Mouse (Mus musculus) spleen, adult 18-20 months (tissue): Measurements from ENCODE around the gene Abhd8.

ENCODE experiments used
- DNase-seq, 2 experiments: peaks; one replicate each; pipeline ENCODE4 v3.0.0; 2022; ENCODE audit warnings: mixed read lengths in 2 of 2

Abhd8 gene

DNA sequence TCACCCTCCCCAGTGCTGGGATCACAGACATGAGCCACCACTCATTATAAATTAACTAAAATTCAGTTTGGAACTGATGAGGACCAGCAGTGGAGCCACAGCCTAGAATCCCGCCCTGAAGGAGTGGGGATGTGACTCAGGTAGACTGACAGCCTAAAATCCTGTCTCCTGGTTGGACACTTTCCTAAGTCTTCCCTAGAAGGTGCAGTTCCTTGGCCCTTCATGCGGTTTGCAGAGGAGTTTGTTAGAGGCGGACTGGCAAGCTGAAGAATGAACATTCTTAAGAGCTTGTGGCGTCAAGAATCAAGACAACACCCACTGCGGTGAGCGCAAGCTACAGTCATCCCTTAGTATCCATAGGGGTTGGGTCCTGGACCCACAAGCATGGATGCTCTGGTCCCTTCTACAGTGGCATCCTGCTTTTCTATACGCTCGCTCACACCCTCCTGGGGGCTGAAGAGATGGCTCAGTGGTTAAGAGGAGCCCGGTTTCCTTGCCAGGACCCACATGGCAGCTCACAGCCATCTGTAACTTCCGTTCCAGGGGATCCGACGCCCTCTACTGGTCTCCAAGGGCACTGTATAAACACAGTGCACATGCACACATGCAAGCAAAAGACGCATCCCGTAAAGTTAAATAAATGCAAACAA, 13.9 kb upstream of the Abhd8 start:
- DNase-seq: no peak

DNA sequence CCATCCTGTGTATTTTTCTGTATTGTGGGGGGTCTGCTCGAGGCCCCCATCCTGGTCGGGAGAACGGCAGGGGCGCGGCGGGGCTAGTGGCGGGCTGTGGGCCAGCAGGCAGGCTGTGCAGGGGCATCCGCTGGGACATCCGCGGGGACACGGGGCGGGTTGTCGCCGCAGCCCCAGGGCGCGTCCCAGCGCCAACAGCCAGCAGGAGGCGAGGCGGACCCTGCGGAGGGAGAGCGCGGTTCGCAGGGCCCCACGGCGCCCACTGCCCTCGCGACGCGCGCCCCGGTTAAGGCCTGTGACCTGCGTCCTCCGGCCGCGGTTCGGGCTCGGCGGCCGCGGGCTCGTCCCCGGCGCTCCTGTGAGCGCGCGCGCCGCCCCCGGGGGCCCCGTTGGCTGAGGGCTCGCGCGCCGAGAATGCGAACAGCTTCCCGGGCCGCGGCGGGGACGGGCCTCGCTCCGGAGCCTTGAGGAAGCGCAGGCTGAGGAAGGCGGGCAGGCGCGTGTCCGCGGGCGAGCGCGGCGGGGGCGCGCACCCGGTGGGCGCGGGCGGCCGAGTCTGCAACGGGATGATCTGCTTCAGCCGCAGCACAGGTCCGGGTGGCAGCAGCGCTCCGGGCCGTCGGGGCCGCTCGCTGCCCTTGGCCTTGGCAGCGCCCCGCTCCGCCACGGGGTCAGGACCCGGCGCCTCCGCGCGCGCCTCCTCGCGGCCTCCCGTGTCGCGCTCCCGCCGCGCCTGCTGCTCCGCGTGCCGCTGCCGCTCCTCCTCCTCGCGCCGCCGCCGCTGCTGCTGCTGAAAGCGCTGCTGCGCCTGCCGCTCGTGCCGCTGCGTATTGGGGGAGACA, 12.9 kb upstream of the Abhd8 start:
- DNase-seq: peak; percentile 65 to 79

DNA sequence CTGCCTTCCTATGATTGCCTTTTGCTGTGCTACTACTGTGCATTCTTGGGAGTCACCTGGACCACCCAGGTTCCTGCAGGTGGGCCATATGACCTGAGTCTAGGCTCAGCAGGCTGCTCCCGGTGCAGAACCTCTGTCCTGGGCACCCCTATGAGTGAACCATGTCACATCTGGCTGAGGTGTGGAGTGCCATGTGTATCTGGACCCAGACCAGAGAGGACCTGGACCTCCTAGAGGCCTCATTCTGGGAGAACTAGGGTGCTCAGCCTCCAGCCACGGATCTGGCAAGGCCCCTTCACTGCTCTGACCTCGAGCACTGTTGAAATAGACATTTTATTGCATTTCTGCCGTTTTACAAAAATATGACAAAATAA, 12.2 kb upstream of the Abhd8 start:
- DNase-seq: no peak

DNA sequence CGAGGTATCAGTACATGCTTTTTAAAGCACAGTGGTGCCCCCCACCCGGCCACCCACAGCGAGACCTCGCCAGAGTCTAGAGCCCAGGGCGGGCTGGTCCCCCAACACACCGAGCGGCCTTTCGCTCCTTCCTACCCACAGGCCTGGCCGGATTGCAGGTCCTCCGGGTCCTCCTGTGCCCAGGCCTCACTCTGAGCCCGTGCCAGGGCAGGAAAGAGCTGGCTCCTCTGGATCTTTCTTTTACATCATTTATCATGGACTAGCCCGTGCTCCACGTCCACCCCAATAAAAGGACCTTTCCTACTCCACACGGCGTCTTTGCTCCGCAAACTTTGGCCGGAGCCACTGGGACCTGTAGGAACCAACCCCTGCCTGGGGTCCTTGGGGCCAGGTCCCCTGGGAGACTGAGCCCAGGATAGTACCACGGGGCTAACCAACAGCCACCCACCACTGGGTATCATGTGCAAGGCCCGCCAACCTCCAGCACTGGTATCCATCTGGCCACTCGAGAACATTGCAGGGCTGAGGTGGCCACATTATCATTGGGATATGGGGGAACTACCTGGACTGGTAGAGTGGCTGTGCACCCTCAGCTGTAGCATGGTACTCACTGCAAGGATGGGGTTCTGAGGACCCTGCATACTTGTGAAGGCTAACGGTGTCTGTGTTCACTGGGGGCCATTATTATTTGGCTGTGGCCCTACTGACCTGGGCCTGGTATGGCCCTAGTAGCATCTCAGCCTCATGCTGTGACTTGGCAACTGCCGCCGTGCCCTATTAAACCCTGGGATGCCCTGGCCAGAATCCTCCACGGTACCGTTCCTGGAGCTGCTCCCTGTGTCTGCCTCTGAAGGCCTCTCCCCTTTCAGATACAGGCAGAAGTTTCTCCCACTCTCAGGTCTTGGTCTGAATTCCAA, 11.6 kb upstream of the Abhd8 start:
- no peak for DNase-seq

DNA sequence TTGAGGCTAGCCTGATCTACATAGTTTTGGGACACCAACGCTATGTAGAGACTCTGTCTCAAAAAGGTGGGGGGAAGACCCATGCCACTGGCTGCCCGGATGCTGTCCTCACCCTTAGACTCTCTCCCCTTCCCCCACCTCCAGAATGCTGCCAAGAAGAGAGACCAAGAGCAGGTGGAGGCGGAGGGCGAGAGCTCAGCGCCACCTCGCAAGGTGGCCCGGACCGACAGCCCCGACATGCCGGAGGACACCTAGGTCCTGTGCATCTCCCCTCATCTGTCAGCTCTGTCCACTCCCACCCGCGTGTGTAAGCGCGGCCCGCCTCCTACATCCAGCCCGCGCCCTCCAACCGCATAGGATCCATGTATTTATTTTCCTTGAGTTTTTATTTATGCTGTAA, 10.9 kb upstream of the Abhd8 start:
- DNase-seq: no peak

DNA sequence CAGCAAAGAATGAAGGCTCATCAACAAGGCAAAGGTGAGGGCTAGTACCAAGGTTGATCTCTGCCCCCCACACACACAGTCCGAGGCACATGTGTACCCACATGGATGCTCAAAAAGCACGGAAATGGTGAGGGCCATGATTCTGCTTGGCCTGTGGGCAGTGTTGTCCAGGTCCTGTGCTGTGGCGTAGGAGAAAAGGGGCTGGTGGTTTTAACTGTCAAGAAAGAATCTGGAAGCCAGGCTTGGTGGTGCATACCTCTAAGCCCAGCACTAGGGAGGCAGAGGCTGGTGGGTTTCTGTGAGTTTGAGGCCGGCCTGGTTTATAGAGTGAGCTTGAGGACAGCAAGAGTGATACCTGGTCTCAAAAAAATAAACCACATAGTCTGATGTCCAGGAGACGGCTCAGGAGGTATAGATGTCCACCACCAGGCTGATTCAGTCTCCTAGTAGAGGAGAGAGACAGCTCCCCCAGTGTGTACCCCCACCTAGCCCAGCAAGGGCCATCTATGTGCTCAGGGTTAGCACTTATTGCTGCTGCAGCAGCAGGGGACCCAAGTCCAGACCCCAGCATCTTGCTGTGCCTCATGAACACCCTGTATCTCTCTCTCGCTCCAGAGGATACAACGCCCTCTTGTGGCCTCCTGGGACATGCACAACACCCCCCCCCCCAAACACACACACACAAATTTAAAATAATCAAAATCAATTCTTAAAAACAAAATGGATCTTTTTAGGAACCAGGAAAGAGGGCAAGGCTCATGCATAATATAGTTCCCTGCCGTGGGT, 9.3 kb upstream of the Abhd8 start:
- DNase-seq: no peak

DNA sequence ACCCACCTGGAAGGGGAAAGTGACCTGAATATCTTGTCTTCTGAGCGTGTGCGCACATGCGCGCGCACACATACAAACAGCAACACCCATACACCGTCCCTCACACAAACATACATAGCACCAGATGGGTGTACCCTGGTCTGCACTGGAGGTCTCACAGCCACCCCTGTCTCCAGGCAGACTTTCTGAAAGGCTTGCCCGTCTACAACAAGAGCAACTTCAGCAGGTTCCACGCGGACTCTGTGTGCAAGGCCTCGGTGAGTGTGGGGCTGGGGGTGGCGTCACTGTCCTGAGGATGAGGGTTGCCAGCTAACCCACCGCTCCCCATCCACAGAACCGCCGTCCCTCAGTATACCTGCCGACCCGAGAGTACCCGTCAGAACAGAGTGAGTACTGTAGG, 8.4 kb upstream of the Abhd8 start:
- DNase-seq: no peak

DNA sequence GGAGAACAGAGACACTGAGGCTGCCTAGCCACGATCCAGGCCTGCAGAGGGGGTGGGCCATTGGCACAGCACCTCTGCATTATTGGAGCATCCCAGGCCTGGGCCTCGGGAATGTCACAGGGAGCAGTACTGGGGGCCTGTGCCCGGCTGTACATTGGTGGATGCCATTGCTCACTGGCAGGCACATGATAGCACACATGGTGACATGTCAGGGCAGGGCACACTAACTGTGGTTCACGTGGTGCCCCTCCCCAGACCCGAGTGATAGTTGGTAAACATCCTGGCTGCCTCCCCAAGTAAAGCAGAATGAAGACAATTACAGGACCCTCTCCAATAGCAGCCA, 7.4 kb upstream of the Abhd8 start:
- no peak for DNase-seq

DNA sequence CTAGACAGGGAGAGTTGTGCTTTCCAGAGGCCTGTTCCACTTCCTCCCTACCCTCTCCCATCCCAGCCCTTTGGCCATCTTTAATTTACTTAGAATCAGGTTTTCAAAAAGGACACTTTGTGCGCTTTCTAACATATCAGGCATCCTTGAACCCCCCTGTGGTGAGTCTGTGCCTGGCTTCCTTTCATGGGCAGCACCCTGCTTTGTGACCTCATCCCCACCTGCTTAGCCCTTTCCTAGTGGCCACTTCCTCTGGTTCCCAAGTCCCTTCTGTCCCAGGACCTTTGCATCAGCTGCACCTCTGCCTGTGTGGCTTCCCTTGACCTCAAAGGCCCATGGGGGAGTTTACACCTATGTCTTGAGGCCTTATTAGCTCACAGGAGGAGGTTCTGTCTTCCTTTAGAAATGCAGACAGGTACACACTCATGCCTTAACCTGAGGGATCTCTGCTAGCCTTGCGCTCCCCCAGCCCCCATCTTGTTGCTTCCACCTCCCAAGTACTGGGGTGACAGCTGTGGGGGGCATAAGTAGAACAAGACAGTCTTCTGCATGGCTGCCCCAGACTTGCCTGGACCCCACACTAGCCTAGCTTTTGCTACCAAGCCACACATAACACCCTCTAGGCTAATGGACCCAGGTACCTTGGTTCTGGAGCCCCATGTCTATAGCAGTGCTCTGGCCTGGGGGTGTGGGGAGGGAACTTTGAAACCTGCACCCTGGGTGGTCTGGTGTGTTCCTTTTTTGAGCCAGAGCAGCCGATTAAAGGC, 6.9 kb upstream of the Abhd8 start:
- DNase-seq: no peak

DNA sequence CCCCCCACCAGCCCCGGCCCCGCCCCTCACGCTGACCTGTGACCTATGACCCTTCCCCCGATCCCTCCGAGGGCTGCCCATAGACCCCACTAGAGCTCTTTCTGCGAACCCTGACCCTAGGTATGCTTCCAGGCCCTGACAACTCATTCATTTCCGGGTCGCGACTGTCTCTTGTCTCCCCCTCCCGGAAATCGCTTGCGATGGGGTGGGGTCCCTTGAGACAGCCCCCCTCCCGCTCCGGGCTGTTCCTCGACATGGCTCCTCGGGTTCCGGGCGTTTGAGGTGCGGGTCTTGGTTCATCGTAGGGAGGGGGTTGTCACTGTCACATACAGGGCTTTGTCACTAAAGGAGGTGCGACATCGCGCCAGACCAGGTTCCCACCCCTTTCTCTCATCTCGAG, 6.0 kb upstream of the Abhd8 start:
- DNase-seq: peak; percentile 45

DNA sequence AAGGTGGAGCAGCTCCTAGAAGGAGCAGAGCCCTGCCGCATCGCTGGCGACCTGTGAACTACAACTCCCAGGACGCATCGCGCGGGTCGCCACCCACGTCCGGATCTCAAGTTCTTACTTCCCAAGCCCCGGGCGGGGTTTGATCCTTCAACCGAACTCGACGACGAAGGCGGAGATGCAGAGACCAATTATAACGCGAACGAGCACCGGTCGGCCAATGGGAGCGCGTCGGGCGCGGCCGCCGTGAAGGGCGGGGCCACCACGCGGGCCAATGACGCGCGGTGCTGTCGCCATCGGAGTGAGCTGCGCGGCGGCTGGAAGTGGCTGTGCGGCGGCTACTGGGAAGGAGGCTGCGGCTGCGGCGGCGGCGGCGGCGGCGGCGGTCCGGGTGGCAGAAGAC, 5.5 kb upstream of the Abhd8 start, which contains the start of gene Dda1:
Gene Dda1 (plus strand): TSS at position 284 of the 400 bp plus-strand sequence.
- DNase-seq: peak; percentile 91 to 95

DNA sequence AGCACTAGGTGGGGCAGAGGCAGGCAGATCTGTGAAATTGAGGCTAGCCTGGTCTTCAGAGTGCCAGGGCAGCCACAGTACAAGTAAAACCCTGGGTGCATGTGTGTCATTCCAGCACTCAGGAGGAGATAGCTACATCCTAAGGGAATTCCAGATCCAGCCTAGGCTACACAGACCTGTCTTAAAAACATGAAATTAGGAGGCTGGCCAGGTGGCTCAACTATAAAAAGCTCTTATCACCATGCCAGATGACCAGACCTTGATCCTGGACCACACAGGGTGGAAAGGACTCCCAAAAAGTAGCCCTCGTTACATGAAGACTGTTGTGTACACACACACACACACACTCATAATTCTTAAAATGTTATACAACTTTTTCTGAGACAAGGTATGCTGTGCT, 4.5 kb upstream of the Abhd8 start:
- no peak for DNase-seq

DNA sequence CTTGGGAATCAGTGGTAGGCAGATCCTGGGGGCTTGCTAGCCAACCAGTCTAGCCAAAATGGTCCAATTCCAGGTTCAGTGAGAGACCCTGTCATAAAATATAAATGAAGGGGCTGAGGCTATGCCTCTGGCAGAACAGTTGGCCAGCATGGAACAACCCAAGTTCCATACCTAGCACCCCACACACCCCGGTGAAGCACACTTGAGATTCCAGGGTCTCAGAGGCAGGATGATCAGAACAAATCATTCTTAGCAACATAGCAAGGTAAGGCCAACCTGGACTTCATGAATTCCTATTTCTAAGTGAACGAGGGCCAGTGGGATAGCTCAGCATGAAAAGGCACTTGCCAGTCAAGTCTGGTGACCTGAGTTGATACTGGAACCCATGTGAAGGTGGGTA, 3.7 kb upstream of the Abhd8 start:
- no peak for DNase-seq

DNA sequence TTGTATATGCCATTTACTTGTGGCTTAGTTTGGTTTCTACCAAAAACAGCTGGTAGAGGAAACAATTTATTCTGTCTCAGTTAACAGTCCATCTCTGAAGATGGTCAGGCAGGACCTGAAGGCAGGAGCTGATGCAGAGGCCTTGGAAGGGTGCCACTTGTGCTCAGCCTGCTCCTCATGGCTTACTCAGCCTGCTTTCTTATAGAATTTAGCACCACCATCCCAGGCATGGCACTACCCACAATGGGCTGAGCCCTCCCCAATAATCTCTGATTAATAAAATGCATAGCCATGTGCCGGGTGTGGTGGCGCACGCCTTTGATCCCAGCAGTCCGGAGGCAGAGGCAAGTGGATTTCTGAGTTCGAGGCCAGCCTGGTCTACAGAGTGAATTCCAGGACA, 2.7 kb upstream of the Abhd8 start:
- DNase-seq: no peak

DNA sequence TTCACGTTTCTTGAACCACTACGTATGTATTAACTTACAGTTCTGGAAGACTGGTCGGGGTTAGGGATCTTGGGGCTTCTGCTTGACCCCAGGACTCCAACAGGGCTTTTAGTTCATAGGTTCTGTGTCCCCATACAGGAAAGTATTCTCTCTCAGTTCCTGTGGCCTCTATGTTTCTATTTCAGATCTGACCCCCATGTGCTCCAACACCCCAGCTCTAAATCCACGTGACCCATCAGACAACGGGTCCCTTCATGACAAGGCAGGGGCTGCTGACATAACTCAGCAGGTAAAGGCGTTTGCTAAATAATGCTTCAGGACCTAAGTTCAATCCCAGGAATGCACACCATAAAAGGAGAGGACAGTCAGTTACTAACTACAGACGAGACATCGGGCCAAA, 2.3 kb upstream of the Abhd8 start:
- DNase-seq: no peak

DNA sequence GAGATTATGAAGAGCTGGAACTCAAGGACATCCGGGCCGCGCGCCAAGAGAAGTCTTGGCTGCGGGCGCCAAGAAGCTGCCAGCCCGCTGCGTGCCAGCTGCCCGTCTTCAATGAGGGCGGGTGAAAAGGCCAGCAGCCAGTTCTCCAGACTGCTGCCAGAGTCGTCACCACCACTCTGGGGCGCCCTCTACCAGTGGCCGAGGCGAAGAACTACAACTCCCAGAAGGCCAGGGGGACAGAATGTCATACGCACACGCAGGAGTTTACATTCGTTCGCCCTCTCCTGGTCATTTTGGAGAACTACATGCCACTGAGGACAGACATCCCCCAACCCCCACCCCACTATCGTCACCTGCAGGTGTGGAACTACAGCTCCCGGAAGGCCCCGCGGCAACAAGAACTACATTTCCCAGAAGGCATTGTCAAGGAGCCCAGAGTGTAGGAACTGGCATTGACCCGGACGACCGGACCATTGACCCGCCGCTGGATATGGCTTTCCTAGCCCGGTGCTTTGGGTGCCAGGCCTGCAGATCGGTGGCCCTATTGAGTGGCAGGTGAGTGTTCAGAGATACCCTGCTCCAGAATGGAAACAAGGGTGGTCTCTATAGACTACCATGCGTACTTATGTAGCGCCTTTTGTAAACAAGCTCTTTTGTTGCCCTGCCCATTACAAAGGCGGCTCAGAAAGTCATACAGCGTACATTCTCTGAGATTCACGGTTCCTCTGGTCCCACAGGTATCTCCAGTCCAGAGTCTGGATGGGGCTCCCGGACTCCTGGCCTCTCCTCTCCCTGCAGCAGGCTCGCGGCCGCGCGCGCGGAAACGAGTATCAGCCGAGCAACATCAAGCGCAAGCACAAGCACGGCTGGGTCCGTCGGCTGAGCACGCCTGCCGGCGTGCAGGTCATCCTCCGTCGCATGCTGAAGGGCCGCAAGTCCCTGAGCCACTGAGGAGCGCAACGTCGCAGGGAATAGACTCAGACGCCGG, 1.4 kb upstream of the Abhd8 start, which contains the start of gene Mrpl34:
Gene Mrpl34 (plus strand): TSS at position 447 of the 988 bp plus-strand sequence.
- peak; percentile 94 to 98 for DNase-seq

DNA sequence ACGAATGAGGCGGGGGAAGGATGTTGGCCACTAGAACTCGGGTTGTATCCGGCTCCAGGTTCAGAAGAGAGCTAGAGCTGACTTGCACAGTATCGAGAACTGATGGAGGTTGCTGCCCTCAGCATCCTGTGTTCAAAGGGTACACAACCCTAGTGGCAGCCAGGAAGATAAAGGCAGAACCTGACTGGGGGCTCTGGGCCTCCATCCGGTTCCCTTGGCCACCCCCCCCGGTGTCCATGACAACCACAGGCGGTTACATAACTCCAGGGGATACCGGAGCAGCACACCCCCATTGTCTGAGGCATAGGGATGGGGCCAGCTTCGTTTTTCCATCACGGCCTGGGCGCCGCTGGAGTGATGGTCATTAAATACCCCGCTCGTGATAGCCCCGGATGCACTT, 669 bp downstream of the Abhd8 start:
- peak; percentile 54 to 55 for DNase-seq

DNA sequence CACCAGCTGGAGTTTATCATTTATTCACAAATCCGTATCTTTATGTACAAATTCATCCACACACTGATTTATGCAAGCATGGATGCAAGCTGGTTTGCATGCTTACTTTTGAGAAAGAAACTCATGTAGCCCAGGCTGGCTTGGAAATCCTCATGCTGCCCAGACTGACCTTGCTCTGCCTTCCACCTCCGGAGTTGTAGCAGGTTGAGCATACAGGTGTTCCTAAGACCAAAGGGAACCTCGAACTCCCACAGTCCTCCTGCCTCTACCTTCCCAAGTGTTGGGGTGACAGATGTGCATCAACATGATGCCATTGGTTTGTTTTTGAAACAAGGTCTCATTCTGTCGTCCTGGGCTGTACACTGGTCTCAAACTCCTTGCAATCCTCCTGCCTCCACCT, 1.3 kb downstream of the Abhd8 start:
- no peak for DNase-seq

DNA sequence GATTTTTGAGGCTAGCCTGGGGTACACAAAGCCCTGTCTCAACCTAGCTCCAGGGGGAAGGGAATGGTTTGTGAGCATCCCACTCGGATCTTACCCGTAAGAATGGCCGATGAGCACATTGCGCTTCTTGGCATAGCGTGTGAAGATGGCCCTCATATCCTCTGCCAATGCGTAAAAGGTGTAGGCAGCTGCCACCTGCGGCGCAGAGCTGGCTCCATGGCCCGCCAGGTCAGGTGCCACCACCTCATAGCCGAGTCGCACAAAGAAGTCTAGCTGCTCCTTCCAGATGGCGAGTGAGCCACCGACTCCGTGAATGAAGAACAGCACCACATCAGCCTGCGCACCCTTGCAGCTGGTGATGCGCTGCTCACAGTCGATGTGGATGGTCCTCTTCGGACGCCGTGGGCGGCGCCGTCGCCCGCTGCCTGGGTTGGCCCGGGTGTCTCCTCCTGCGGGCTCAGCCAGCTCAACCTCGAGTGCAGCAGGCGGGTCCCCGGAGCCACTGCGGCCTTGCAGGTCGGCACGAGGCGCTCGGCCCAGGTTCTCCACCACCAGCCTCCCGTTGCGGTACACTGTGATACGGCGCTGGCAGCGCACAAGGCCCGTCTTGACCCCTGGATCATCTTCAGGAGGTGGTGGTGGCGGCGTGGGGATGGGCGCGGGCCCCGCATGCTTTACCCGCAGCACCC, 2.2 kb downstream of the Abhd8 start:
- no peak for DNase-seq

DNA sequence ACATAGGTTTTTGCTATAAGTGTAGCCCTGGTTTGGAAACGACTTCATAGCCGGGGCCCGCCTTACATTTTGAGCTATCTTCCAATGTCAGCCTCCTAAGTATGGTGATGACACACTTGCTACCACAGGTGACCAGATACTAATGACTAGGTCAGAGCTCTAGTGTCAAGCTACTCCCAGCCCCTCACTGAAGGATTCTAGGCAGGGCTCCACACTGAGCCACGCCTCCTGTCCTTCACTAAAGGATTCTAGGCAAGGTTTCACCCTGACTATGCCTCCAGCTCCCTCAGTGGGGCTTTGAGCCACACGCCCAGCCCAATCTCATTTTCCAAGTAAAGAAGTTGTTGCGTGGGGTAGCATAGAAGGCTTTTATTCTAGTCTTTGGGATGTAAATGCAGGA, 2.7 kb downstream of the Abhd8 start:
- no peak for DNase-seq
